Mouse (Mus musculus): ENCODE measurements around the gene 1700001K19Rik. TPM values are rescaled to one million over a fixed set of nuclear protein-coding genes. Genes with fewer than 3 reads are reported as not detected.

1700001K19Rik gene
- polyA plus RNA-seq, 1 experiment from 2014 or later = not detected

Small RNA genes lying within 50 kb of the gene (microRNA-seq; reads per million reads assigned to microRNA genes)
- not detected for gene Gm27299 (ENCODE audit: borderline number of aligned reads)

Other genes with a start within 250 kb of the 1700001K19Rik start
- 309 and 319 TPM in 2 replicates for gene Ppp2r5c, start 235.5 kb downstream of the 1700001K19Rik start, polyA plus RNA-seq (2015; fragmentation: Nextera tagmentation; extraction: Ambion mirVana)
- 24.2 and 33.2 TPM in 2 replicates for gene Dync1h1, start 81.2 kb downstream of the 1700001K19Rik start, polyA plus RNA-seq (2015; fragmentation: Nextera tagmentation; extraction: Ambion mirVana)
- gene Hsp90aa1, start 20.1 kb upstream of the 1700001K19Rik start, polyA plus RNA-seq (2015; fragmentation: Nextera tagmentation; extraction: Ambion mirVana) = 690 and 768 TPM in 2 replicates
- 22.3 and 24.8 TPM in 2 replicates for gene Wdr20, start 55.3 kb upstream of the 1700001K19Rik start, polyA plus RNA-seq (2015; fragmentation: Nextera tagmentation; extraction: Ambion mirVana)
- gene Mok, start 158.3 kb upstream of the 1700001K19Rik start, polyA plus RNA-seq (2015; fragmentation: Nextera tagmentation; extraction: Ambion mirVana) = 1.4 and 1.7 TPM in 2 replicates
- gene Zfp839, start 167.6 kb upstream of the 1700001K19Rik start, polyA plus RNA-seq (2015; fragmentation: Nextera tagmentation; extraction: Ambion mirVana) = 1.6 and 3.1 TPM in 2 replicates
- 70.0 and 71.9 TPM in 2 replicates for gene Cinp, start 206.5 kb upstream of the 1700001K19Rik start, polyA plus RNA-seq (2015; fragmentation: Nextera tagmentation; extraction: Ambion mirVana)
- 1.6 and 1.8 TPM in 2 replicates for gene Tecpr2, start 206.6 kb upstream of the 1700001K19Rik start, polyA plus RNA-seq (2015; fragmentation: Nextera tagmentation; extraction: Ambion mirVana)

Data from thymus, postnatal 0 days (tissue).